Mouse (Mus musculus) inflammation-experienced regulatory T-cells (primary cell): ENCODE measurements around the gene Brwd3. TPM values are rescaled to one million over a fixed set of nuclear protein-coding genes. Genes with fewer than 3 reads are reported as not detected.

Experiments
- polyA plus RNA-seq, 2 experiments: library from polyadenylated mRNA; unstranded; fragments of 100-300 nt; shearing (Covaris generic); gene quantifications; one replicate each; pipeline ENCODE4 v1.2.1; 2017

Gene Brwd3
- polyA plus RNA-seq: 1 to 10 TPM; 2.7 to 3.4 TPM

GRCm38 (mm10) chrX:108834090-108834774, at the start of gene Brwd3:
Brwd3 (minus strand) TSS chrX:108834372.

Other genes starting within 250 kb of the Brwd3 start
- gene Gm379, start 169.5 kb downstream of the Brwd3 start, polyA plus RNA-seq: not detected
- gene Hmgn5, start 179.0 kb upstream of the Brwd3 start, polyA plus RNA-seq: 10 to 100 TPM in 1 of 2 experiments, 1 to 10 TPM in 1; 9.3 to 11.0 TPM